25 mouse cellular contexts compared by ENCODE assay signal in the genomic region with DNA sequence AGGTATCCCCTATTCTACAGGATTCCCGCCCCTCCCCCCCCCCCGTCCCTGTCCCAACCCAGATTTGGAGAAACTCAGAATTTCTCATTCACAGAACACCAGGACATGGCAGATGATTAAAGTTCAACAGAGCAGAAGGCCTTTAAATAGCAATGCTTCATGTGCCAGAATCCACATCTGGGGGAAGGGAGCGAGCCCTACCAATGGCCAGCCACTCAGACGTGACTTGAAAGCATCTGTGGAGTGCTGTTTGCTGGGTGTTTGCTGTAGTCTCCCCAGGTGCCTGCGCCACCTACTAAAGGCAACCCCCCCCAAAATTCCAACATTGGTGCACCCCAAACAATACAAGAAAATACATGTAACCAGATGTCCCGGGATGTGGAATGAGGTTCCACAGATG. TPM values are rescaled to one million over a fixed set of nuclear protein-coding genes. Genes with fewer than 3 reads are reported as not detected.
A peak's percentile ranks its signal among the peaks of the same experiment; 100 is the strongest.
DNase-seq lines count a peak whose midpoint lies in the region; ATAC-seq and TF ChIP-seq lines count a peak whose summit lies in the region.
"Had no signal": no experiment of that assay in that cellular context is flagged by ENCODE, and none has a peak within 500 bp of the region (broad histone marks: within the 10 kb centered on the region; RNA-seq: fewer than 3 reads in every experiment).

No protein-coding gene starts in this region.

- no peaks in the 10 kb centered on the region for H3K36me3 ChIP-seq in heart, adult 2 months (ENCODE audit: control insufficient read depth, insufficient read depth, low read length)
- H3K36me3 ChIP-seq in heart, embryonic 16.5 days (ENCODE audit: control insufficient read depth, insufficient read depth), result no peaks in the 10 kb centered on the region
- H3K36me3 ChIP-seq in heart, embryonic 10.5 days, result no peaks in the 10 kb centered on the region
- H3K36me3 ChIP-seq: embryonic facial prominence, embryonic 12.5 days; embryonic facial prominence, embryonic 15.5 days; forebrain, embryonic 12.5 days; forebrain, embryonic 15.5 days; hindbrain, embryonic 10.5 days; hindbrain, embryonic 13.5 days had no signal

- peaks cover 9% of the 10 kb centered on the region for H3K4me1 ChIP-seq in heart, adult 2 months (ENCODE audit: control insufficient read depth, insufficient read depth, low read length)
- peaks cover 45% of the 10 kb centered on the region for H3K4me1 ChIP-seq in heart, embryonic 16.5 days (ENCODE audit: control insufficient read depth, insufficient read depth, low read length)
- H3K4me1 ChIP-seq in heart, embryonic 10.5 days, result peaks cover 49% of the 10 kb centered on the region
- H3K4me1 ChIP-seq in brown adipose tissue, adult 24 weeks (ENCODE audit: control insufficient read depth, insufficient read depth, insufficient read length, low read length), result peaks cover 13% of the 10 kb centered on the region
- H3K4me1 ChIP-seq: hindbrain, embryonic 13.5 days had no signal

- intact Hi-C loops in heart, adult 2 months (cut with DNase I), result loop anchor here (2.0 kb wide), 1 partner anchor 29 kb away; no protein-coding TSS in a partner anchor
- intact Hi-C loops in heart, postnatal 10 days (cut with DNase I), result no loop called here

- peak overlapping the region; percentile 83 for H3K27ac ChIP-seq in heart, adult 2 months
- H3K27ac ChIP-seq in heart, embryonic 16.5 days (ENCODE audit: low read length), result peak overlapping the region; percentile 79
- no peak overlapping the region for H3K27ac ChIP-seq in heart, embryonic 10.5 days
- H3K27ac ChIP-seq in brown adipose tissue, adult 24 weeks (replicated peaks; ENCODE audit: low read depth, low read length), result peak overlapping the region; percentile 99
- H3K27ac ChIP-seq: embryonic facial prominence, embryonic 12.5 days; embryonic facial prominence, embryonic 15.5 days; forebrain, embryonic 12.5 days; forebrain, embryonic 15.5 days; hindbrain, embryonic 10.5 days; hindbrain, embryonic 13.5 days had no signal

- H3K27me3 ChIP-seq in heart, adult 2 months (ENCODE audit: control insufficient read depth, insufficient read depth, low read length), result no peaks in the 10 kb centered on the region
- H3K27me3 ChIP-seq in heart, embryonic 16.5 days (ENCODE audit: control insufficient read depth, insufficient read depth, low read length), result no peaks in the 10 kb centered on the region
- H3K27me3 ChIP-seq in heart, embryonic 10.5 days (ENCODE audit: insufficient read depth, poor library complexity, severe bottlenecking), result peaks cover 5% of the 10 kb centered on the region; the same call in 1 of the 2 replicates
- H3K27me3 ChIP-seq: embryonic facial prominence, embryonic 12.5 days; embryonic facial prominence, embryonic 15.5 days; forebrain, embryonic 15.5 days had no signal

- H3K4me3 ChIP-seq in heart, adult 2 months, result peak overlapping the region; percentile 35; the same call in 1 of the 2 replicates
- H3K4me3 ChIP-seq in heart, embryonic 16.5 days (ENCODE audit: low read length), result no peak overlapping the region
- no peak overlapping the region for H3K4me3 ChIP-seq in heart, embryonic 10.5 days
- H3K4me3 ChIP-seq in brown adipose tissue, adult 24 weeks (ENCODE audit: insufficient read depth, low read depth, low read length), result peak overlapping the region; percentile 65
- H3K4me3 ChIP-seq: embryonic facial prominence, embryonic 12.5 days; embryonic facial prominence, embryonic 15.5 days; erythroblast, embryonic 14.5 days; forebrain, embryonic 12.5 days; forebrain, embryonic 15.5 days; hindbrain, embryonic 10.5 days; hindbrain, embryonic 13.5 days had no signal

- 45% methylated on average over 6 of the region's 6 CpGs for WGBS in heart, adult 2 months
- 60% methylated on average over 6 of the region's 6 CpGs for WGBS in heart, embryonic 16.5 days
- 64% methylated on average over 6 of the region's 6 CpGs for WGBS in heart, embryonic 10.5 days

- TF ChIP-seq POLR2A in heart, adult 2 months (IDR thresholded peaks at IDR 0.05; ENCODE audit: insufficient read depth, low read depth, low read length), result peak; percentile 60

- no peaks in the 10 kb centered on the region for H3K79me2 ChIP-seq in heart, adult 2 months (replicated peaks; ENCODE audit: control insufficient read depth, insufficient read depth, low read length)

- ATAC-seq in heart, embryonic 16.5 days (replicated peaks; ENCODE audit: extremely low read depth, insufficient read depth, low FRiP score), result 0 out of 2 replicates have a peak, but pooled peaks have one; percentile 14
- no peak for ATAC-seq in megakaryocyte, adult 5-6 weeks (ENCODE audit: poor library complexity, severe bottlenecking)
- ATAC-seq: CD4-positive, CD25-positive, alpha-beta regulatory T cell, adult 4 months; forebrain, embryonic 15.5 days; hindbrain, embryonic 16.5 days; intestine, embryonic 16.5 days had no signal

- 0 out of 2 replicates have a peak, but pooled peaks have one; percentile 53 for TF ChIP-seq EP300 in heart, adult 2 months (IDR thresholded peaks at IDR 0.05; ENCODE audit: insufficient read depth, low read depth, low read length)

- no peak for TF ChIP-seq CTCF in heart, adult 2 months (IDR thresholded peaks at IDR 0.05)

- no peaks in the 10 kb centered on the region for H3K9me3 ChIP-seq in heart, embryonic 16.5 days (replicated peaks; ENCODE audit: control insufficient read depth, low read length)
- no peaks in the 10 kb centered on the region for H3K9me3 ChIP-seq in heart, embryonic 10.5 days
- H3K9me3 ChIP-seq: embryonic facial prominence, embryonic 12.5 days; embryonic facial prominence, embryonic 15.5 days; forebrain, embryonic 12.5 days; forebrain, embryonic 15.5 days; hindbrain, embryonic 10.5 days; hindbrain, embryonic 13.5 days had no signal

- peak in 1 of 2 experiments; percentile 61 for DNase-seq in heart, adult 2 months
- DNase-seq in heart, adult 8-10 months (ENCODE audit: low spot score), result no peak
- DNase-seq in heart, embryonic 10.5 days (ENCODE audit: low spot score), result no peak
- peak; percentile 72 to 73 for DNase-seq in heart, postnatal 10 days
- DNase-seq in embryo, embryonic 11 days, result no peak
- DNase-seq: adrenal gland, adult 8-10 months; adrenal gland, postnatal 25 days; cerebellum, adult 18-20 months; cerebellum, adult 9-10 months; gastrocnemius, postnatal 25 days; kidney, adult 18-20 months had no signal

- no peak overlapping the region for H3K4me2 ChIP-seq in heart, embryonic 16.5 days (ENCODE audit: low read depth, low read length)
- H3K4me2 ChIP-seq: embryonic facial prominence, embryonic 12.5 days; embryonic facial prominence, embryonic 15.5 days; forebrain, embryonic 12.5 days; forebrain, embryonic 15.5 days; hindbrain, embryonic 13.5 days had no signal

- peak overlapping the region; percentile 28; the same call in 1 of the 2 replicates for H3K9ac ChIP-seq in heart, adult 2 months (ENCODE audit: low read depth, low read length)
- no peak overlapping the region for H3K9ac ChIP-seq in heart, embryonic 16.5 days (ENCODE audit: low read length)
- H3K9ac ChIP-seq: embryonic facial prominence, embryonic 12.5 days; embryonic facial prominence, embryonic 15.5 days; forebrain, embryonic 12.5 days; forebrain, embryonic 15.5 days; hindbrain, embryonic 13.5 days had no signal

RNA-seq across cellular contexts. Expression of gene Adrb1, which starts 23.5 kb away (rescaled TPM):
- 10 to 100 TPM; 18.0 to 28.4 TPM for total RNA-seq in heart, adult 2 months (2021)
- polyA plus RNA-seq in heart, adult 2 months (2012; rRNA removed), result 18.3 and 20.5 TPM in 2 replicates
- 10 to 100 TPM; 19.4 to 26.8 (median 22.2) TPM for total RNA-seq in heart, adult 8-10 months (2022)
- polyA plus RNA-seq in heart, embryonic 16.5 days (2015; fragmentation: Nextera tagmentation; extraction: Ambion mirVana), result 2.7 and 4.2 TPM in 2 replicates
- polyA plus RNA-seq in heart, embryonic 10.5 days (2016; fragmentation: Nextera tagmentation; extraction: Ambion mirVana), result 0.65 and 1.3 TPM in 2 replicates
- polyA plus RNA-seq in brown adipose tissue, adult 24 weeks (2012; ENCODE audit: insufficient read depth, insufficient read length, missing spikeins), result 21.8 and 23.9 TPM in 2 replicates
- 10 to 100 TPM; 22.7 to 30.3 TPM for total RNA-seq in heart, postnatal 10 days (2021)
- total RNA-seq in megakaryocyte, adult 5-6 weeks (2015), result 0.09 and 0.11 TPM in 2 replicates
- 0.07 and 0.16 TPM in 2 replicates for total RNA-seq in megakaryocyte, adult 5-6 weeks (2017)
- total RNA-seq: MEL had no signal
- polyA plus RNA-seq: CD4-positive, CD25-positive, alpha-beta regulatory T cell, adult 4 months had no signal

Comparison
In these comparisons a context has a peak if more than half of its experiments do, and no peak if none do; other contexts are left out.
1. DNase-seq: peak in heart, postnatal 10 days (2 of 2); none in heart, adult 8-10 months (single experiment), heart, embryonic 10.5 days (single experiment) and embryo, embryonic 11 days (single experiment).
2. H3K4me3 ChIP-seq: peak in heart, adult 2 months (single experiment) and brown adipose tissue, adult 24 weeks (single experiment); none in heart, embryonic 16.5 days (single experiment) and heart, embryonic 10.5 days (single experiment).
3. RNA of gene Adrb1, which starts 23.5 kb away (total RNA-seq): 22.7 to 30.3 TPM in heart, postnatal 10 days, 18.0 to 28.4 TPM in heart, adult 2 months and 19.4 to 26.8 TPM in heart, adult 8-10 months; 0.07 to 0.16 TPM in megakaryocyte, adult 5-6 weeks; every median in the first group is over 10 times any median in the second.